Mouse (Mus musculus) testis, adult 2 months (tissue): ENCODE results near the gene Gm595.

Experiments used
- CTCF ChIP-seq: fragments of 200-500 bp; IDR thresholded peaks from 2 replicates; pipeline ENCODE4 v1.5.1; 2012; ENCODE audit warnings: low read depth, mild to moderate bottlenecking, inconsistent platforms, low read length, moderate library complexity; ENCODE audit not compliant: control insufficient read depth, insufficient read depth, insufficient replicate concordance
- POLR2A ChIP-seq: fragments of 200-500 bp; IDR thresholded peaks from 2 replicates; pipeline ENCODE4 v1.6.1; 2012; ENCODE audit warnings: low read depth, mild to moderate bottlenecking, inconsistent platforms, low read length, moderate library complexity; ENCODE audit not compliant: control insufficient read depth

DNA sequence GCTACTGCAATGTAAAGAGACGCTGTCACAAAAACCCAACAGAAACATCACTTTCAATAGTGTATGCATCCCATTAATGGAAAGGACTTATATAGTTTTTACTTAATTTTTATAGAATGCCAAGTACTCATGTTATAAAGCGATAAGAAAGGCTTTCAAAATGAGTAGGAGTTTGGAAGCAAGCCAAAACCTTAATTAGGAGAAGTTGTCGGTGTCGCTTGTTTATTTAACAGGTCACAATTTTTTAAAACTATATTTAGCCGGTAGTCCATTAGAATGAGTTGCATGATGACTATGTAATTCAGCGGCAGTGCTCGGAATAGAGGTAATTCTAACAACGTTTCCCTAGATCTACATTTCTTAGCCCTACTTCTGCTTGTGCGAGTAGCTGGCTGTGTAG lies 12.7 kb upstream of the Gm595 start:
- TF ChIP-seq CTCF: no peak
- TF ChIP-seq POLR2A: no peak
